Mouse (Mus musculus): ENCODE measurements at regions not wholly inside any gene's neighbourhood (a gene's known extent, or its start where the extent isn't known, plus 50 kb on each side); places are given as distances from the start of the nearest gene placed in this dataset.

DNA sequence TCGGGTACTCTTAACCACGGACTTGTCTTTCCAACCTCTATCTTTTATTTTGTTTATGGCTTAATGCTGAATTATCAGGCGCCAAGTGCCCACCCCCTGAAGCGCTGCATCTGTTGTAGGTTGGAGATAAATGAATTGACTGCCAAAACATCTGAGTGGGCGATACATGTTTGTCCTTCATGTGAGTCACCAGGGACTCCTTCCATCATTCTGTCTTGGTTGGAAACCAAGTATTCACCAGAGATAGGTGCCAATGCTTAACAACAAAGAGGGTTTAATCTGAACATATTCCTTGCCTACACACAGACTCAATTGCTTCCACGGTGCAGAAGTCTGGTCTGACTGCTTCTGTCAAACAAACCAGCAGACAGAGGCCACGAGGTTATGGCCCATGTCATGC lies 203.6 kb downstream of the Rpap3 start:
- no peak for TF ChIP-seq TAL1 (conservative IDR thresholded peaks at IDR 0.05; ENCODE audit: low read depth, low read length)
- TF ChIP-seq CTCF (IDR thresholded peaks at IDR 0.05; ENCODE audit: low read depth, low read length): no peak
- no peak for TF ChIP-seq POLR2AphosphoS5 (IDR thresholded peaks at IDR 0.05; ENCODE audit: insufficient replicate concordance, low read depth, low read length)
- TF ChIP-seq GATA1 (IDR thresholded peaks at IDR 0.05; ENCODE audit: borderline replicate concordance, low read length): no peak
